Mouse (Mus musculus) myocyte (in vitro differentiated cells): ENCODE results near the gene Prtg. TPM values are rescaled to one million over a fixed set of nuclear protein-coding genes. Genes with fewer than 3 reads are reported as not detected.

Experiments used
- H3K27me3 ChIP-seq: one replicate; pipeline ENCODE4 v1.6.1; 2011; ENCODE audit not compliant: control insufficient read depth, insufficient read depth, insufficient read length
- H3K36me3 ChIP-seq: one replicate; pipeline ENCODE4 v1.6.1; 2011; ENCODE audit not compliant: control insufficient read depth, insufficient read depth
- H3K4me2 ChIP-seq: one replicate; pipeline ENCODE4 v1.6.1; 2011; ENCODE audit warnings: low read depth, control low read depth
- H3K4me3 ChIP-seq: one replicate; pipeline ENCODE4 v1.5.1; 2011; ENCODE audit warnings: mild to moderate bottlenecking, control low read depth, moderate library complexity
- H3K79me2 ChIP-seq: one replicate; pipeline ENCODE4 v1.6.1; 2011; ENCODE audit not compliant: control insufficient read depth, insufficient read depth
- H3ac ChIP-seq: one replicate; pipeline ENCODE4 v1.6.1; 2011; ENCODE audit not compliant: control insufficient read depth, insufficient read length
- CEBPB ChIP-seq: IDR thresholded peaks from 2 replicates; pipeline ENCODE4 v1.6.1; 2011; ENCODE audit warnings: mild to moderate bottlenecking, moderate library complexity; ENCODE audit not compliant: poor library complexity, insufficient read depth, severe bottlenecking
- E2F4 ChIP-seq: IDR thresholded peaks from one replicate; pipeline ENCODE4 v1.6.1; 2011; ENCODE audit warnings: mild to moderate bottlenecking, control low read depth, moderate library complexity; ENCODE audit not compliant: insufficient read depth
- MAX ChIP-seq: IDR thresholded peaks from one replicate; pipeline ENCODE4 v1.6.1; 2011; ENCODE audit warnings: low read depth, mild to moderate bottlenecking, control low read depth
- MYOD1 ChIP-seq, 3 experiments: IDR thresholded peaks; one replicate each; pipeline ENCODE4 v1.6.1; 2011; ENCODE audit warnings: control low read depth in 2 of 3, low read depth in 2 of 3, mild to moderate bottlenecking in 2 of 3, moderate library complexity in 1 of 3; ENCODE audit not compliant: insufficient read length in 2 of 3, control insufficient read depth in 1 of 3
- MYOG ChIP-seq, 3 experiments: IDR thresholded peaks; one replicate each; pipeline ENCODE4 v1.6.1; 2011; ENCODE audit warnings: control low read depth in 2 of 3, low read depth in 2 of 3, mild to moderate bottlenecking in 2 of 3; ENCODE audit not compliant: insufficient read length in 2 of 3, control insufficient read depth in 1 of 3, insufficient read depth in 1 of 3
- POLR2A ChIP-seq: IDR thresholded peaks from one replicate; pipeline ENCODE4 v1.6.1; 2011; ENCODE audit warnings: low read depth, mild to moderate bottlenecking, control low read depth, moderate library complexity; ENCODE audit not compliant: insufficient read length
- POLR2AphosphoS2 ChIP-seq: IDR thresholded peaks from one replicate; pipeline ENCODE4 v1.6.1; 2011; ENCODE audit warnings: low read depth, control low read depth; ENCODE audit not compliant: insufficient read length
- REST ChIP-seq: IDR thresholded peaks from one replicate; pipeline ENCODE4 v1.6.1; 2011; ENCODE audit warnings: mild to moderate bottlenecking, control low read depth, moderate library complexity; ENCODE audit not compliant: insufficient read depth, insufficient read length
- SRF ChIP-seq: IDR thresholded peaks from one replicate; pipeline ENCODE4 v1.6.1; 2011; ENCODE audit warnings: low read depth; ENCODE audit not compliant: control insufficient read depth, insufficient read length
- TCF12 ChIP-seq: IDR thresholded peaks from one replicate; pipeline ENCODE4 v1.6.1; 2011; ENCODE audit warnings: mild to moderate bottlenecking, control low read depth; ENCODE audit not compliant: poor library complexity, insufficient read depth, severe bottlenecking
- TCF3 ChIP-seq: IDR thresholded peaks from one replicate; pipeline ENCODE4 v1.6.1; 2011; ENCODE audit warnings: low read depth, control low read depth; ENCODE audit not compliant: insufficient read length
- USF1 ChIP-seq: IDR thresholded peaks from one replicate; pipeline ENCODE4 v1.6.1; 2011; ENCODE audit warnings: low read depth, mild to moderate bottlenecking, control low read depth, moderate library complexity
- polyA plus RNA-seq: library from polyadenylated mRNA; unstranded; fragments of >200 nt; fragmentation: generic; extraction: Trizol; gene quantifications from one replicate; pipeline ENCODE4 v1.2.1, GENCODE M21; 2012; ENCODE audit warnings: missing spikeins

Prtg gene
- polyA plus RNA-seq, 1 experiment, result 0.06 TPM

- Histone ChIP-seq H3K4me3 (no peak overlapping the region), H3K79me2 (no peaks in the 10 kb centered on the region), H3K27me3 (no peaks in the 10 kb centered on the region), H3ac (no peak overlapping the region), H3K4me2 (no peak overlapping the region), H3K36me3 (no peaks in the 10 kb centered on the region)
- TF ChIP-seq CEBPB, result no peak
- no peak for TF ChIP-seq SRF
- no peak for TF ChIP-seq MYOG (IDR thresholded peaks at IDR 0.05; ENCODE audit: control insufficient read depth in 1 of 3, insufficient read depth in 1 of 3, insufficient read length in 2 of 3, low read depth in 2 of 3)
Observed at GRCm38 (mm10) chr9:72894796-72895352, 88.2 kb downstream of the Prtg start.

DNA sequence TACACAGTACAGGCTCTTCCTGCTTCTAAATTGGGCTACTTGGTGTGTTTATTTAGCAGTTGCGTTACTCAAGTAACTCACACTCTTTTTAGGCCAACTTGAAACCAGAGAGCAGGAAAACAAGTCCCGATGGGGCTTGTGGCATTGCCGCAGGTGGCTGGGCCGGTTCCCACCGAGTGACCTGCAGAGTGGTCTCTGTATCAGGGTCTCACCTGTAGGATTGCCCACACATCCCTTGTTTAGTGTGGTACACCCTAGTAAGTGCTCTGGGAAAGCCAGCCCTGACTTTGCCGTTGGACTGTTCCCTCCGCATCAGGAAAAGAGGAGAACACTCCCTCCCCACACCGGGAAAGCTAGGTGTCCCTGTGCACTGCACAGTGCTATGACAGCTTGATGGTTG lies 95.4 kb downstream of the Prtg start:
- no peak overlapping the region for H3ac ChIP-seq
- H3K27me3 ChIP-seq, result no peaks in the 10 kb centered on the region
- H3K4me2 ChIP-seq, result no peak overlapping the region
- no peak overlapping the region for H3K4me3 ChIP-seq
- TF ChIP-seq POLR2AphosphoS2, result no peak
- no peaks in the 10 kb centered on the region for H3K79me2 ChIP-seq
- no peaks in the 10 kb centered on the region for H3K36me3 ChIP-seq

DNA sequence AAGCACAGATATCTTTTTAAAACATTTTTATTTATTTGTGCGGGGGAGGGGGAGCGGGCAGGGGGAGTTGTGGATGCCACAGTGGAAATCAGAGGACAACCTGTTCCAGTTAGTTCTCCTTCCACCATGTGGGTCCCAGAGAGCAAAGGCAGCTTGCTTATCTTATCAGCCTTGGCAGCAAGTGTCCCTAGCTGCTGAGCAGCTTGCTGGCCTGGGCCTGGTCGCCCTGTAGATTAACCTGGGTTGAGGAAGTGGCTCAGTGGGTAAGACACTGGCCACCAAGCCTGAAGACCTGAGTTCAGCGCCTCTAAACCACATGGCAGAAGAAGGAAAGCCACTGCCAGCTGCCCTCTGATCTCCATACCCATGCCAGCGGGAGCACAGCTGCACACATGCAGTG lies 95.9 kb downstream of the Prtg start:
- Histone ChIP-seq H3K79me2 (no peaks in the 10 kb centered on the region), H3K36me3 (no peaks in the 10 kb centered on the region), H3ac (no peak overlapping the region), H3K27me3 (no peaks in the 10 kb centered on the region), H3K4me2 (no peak overlapping the region), H3K4me3 (no peak overlapping the region)
- TF ChIP-seq TCF12, result no peak
- TF ChIP-seq CEBPB, result no peak
- no peak for TF ChIP-seq MYOD1 (IDR thresholded peaks at IDR 0.05; ENCODE audit: control insufficient read depth in 1 of 3, insufficient read length in 2 of 3, low read depth in 2 of 3)
- TF ChIP-seq POLR2A, result no peak
- no peak for TF ChIP-seq E2F4
- no peak for TF ChIP-seq TCF3
- no peak for TF ChIP-seq REST
- TF ChIP-seq SRF, result no peak

- Histone ChIP-seq H3K36me3 (no peaks in the 10 kb centered on the region), H3K4me2 (no peak overlapping the region), H3K27me3 (no peaks in the 10 kb centered on the region), H3ac (no peak overlapping the region), H3K79me2 (no peaks in the 10 kb centered on the region), H3K4me3 (no peak overlapping the region)
- no peak for TF ChIP-seq POLR2A
- TF ChIP-seq E2F4, result no peak
- TF ChIP-seq MYOD1 (IDR thresholded peaks at IDR 0.05; ENCODE audit: control insufficient read depth in 1 of 3, insufficient read length in 2 of 3, low read depth in 2 of 3), result no peak
- no peak for TF ChIP-seq TCF3
Observed at GRCm38 (mm10) chr9:72906693-72907103, 100.0 kb downstream of the Prtg start.

GRCm38 (mm10) chr9:72911381-72911780 lies 104.7 kb downstream of the Prtg start:
- Histone ChIP-seq H3K36me3 (no peaks in the 10 kb centered on the region), H3K79me2 (no peaks in the 10 kb centered on the region), H3ac (no peak overlapping the region), H3K4me3 (no peak overlapping the region), H3K27me3 (no peaks in the 10 kb centered on the region), H3K4me2 (no peak overlapping the region)
- TF ChIP-seq MYOG (IDR thresholded peaks at IDR 0.05; ENCODE audit: control insufficient read depth in 1 of 3, insufficient read depth in 1 of 3, insufficient read length in 2 of 3, low read depth in 2 of 3), result no peak
- TF ChIP-seq MAX, result no peak
- no peak for TF ChIP-seq POLR2AphosphoS2
- no peak for TF ChIP-seq USF1
- TF ChIP-seq CEBPB, result no peak
- TF ChIP-seq REST, result no peak
- TF ChIP-seq TCF3, result no peak
- TF ChIP-seq E2F4, result no peak
- no peak for TF ChIP-seq TCF12
- TF ChIP-seq MYOD1 (IDR thresholded peaks at IDR 0.05; ENCODE audit: control insufficient read depth in 1 of 3, insufficient read length in 2 of 3, low read depth in 2 of 3), result no peak
- no peak for TF ChIP-seq SRF

DNA sequence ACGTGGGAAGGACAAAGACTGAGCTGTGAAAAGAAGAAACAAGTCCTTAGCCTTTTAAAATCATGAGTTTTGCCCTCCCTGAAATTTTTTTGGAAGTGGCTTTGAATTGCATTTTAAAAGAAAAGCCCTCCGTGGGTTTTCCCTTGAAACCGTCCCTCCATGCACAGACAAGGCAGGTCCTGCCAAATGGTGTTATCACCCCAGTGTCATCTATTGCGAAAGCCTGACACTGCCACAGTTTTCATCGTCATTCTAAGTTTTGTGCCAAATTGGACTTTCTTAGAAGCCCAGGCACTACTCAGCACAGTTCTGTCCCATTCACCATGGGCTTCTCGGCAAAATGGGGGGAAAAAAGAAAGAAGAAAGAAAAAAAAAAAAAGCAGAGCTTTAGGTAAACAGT lies 106.9 kb downstream of the Prtg start:
- H3ac ChIP-seq, result no peak overlapping the region
- H3K27me3 ChIP-seq, result no peaks in the 10 kb centered on the region
- no peaks in the 10 kb centered on the region for H3K36me3 ChIP-seq
- H3K4me3 ChIP-seq, result no peak overlapping the region
- TF ChIP-seq MYOG (IDR thresholded peaks at IDR 0.05; ENCODE audit: control insufficient read depth in 1 of 3, insufficient read depth in 1 of 3, insufficient read length in 2 of 3, low read depth in 2 of 3), result no peak
- no peak for TF ChIP-seq POLR2A
- TF ChIP-seq TCF12, result no peak
- TF ChIP-seq MYOD1 (IDR thresholded peaks at IDR 0.05; ENCODE audit: control insufficient read depth in 1 of 3, insufficient read length in 2 of 3, low read depth in 2 of 3), result no peak
- no peak for TF ChIP-seq USF1
- no peak for TF ChIP-seq REST
- TF ChIP-seq POLR2AphosphoS2, result no peak
- TF ChIP-seq CEBPB, result no peak
- no peak for TF ChIP-seq MAX
- TF ChIP-seq SRF, result no peak
- no peak for TF ChIP-seq TCF3
- TF ChIP-seq E2F4, result no peak
- no peak overlapping the region for H3K4me2 ChIP-seq
- no peaks in the 10 kb centered on the region for H3K79me2 ChIP-seq
